Mouse (Mus musculus) MEL (cell line): ENCODE results near the gene Ift27. TPM values are rescaled to one million over a fixed set of nuclear protein-coding genes. Genes with fewer than 3 reads are reported as not detected.

Experiments used
- DNase-seq: peaks from one replicate; pipeline ENCODE4 v3.0.0; 2011; ENCODE audit warnings: low read depth, low spot score
- H3K27ac ChIP-seq: 2 replicates; pipeline ENCODE4 v1.5.1; 2012; ENCODE audit warnings: low read depth, mild to moderate bottlenecking, control low read depth, low read length, moderate library complexity; ENCODE audit not compliant: control insufficient read depth
- H3K27me3 ChIP-seq, 2 experiments: fragments of 150-350 bp in 1 of 2; sonication (generic) in 1 of 2; 2 replicates each; pipeline ENCODE4 v1.6.1; 2012; ENCODE audit warnings: low read length in 2 of 2, mild to moderate bottlenecking in 2 of 2, improper control_type of control experiment in 1 of 2, moderate library complexity in 1 of 2; ENCODE audit not compliant: insufficient read depth in 2 of 2, control insufficient read depth in 1 of 2
- H3K36me3 ChIP-seq, 2 experiments: 2 replicates each; pipeline ENCODE4 v1.6.1; 2012 to 2014; ENCODE audit warnings: low read length in 2 of 2, improper control_type of control experiment in 1 of 2, inconsistent platforms in 1 of 2, mild to moderate bottlenecking in 1 of 2; ENCODE audit not compliant: insufficient read depth in 2 of 2, control insufficient read depth in 1 of 2
- H3K4me1 ChIP-seq, 2 experiments: fragments of 150-350 bp in 1 of 2; sonication (generic) in 1 of 2; 2 replicates each; pipeline ENCODE4 v1.6.1; 2012; ENCODE audit warnings: low read length in 2 of 2, improper control_type of control experiment in 1 of 2, mild to moderate bottlenecking in 1 of 2; ENCODE audit not compliant: insufficient read depth in 2 of 2, control insufficient read depth in 1 of 2
- H3K4me3 ChIP-seq, 2 experiments: fragments of 150-350 bp in 1 of 2; sonication (generic) in 1 of 2; 2 replicates each; pipeline ENCODE4 v1.5.1; 2012; ENCODE audit warnings: low read depth in 2 of 2, low read length in 2 of 2, mild to moderate bottlenecking in 2 of 2, moderate library complexity in 2 of 2, control low read depth in 1 of 2, improper control_type of control experiment in 1 of 2; ENCODE audit not compliant: control insufficient read depth in 1 of 2, insufficient read depth in 1 of 2
- H3K79me2 ChIP-seq: 2 replicates; pipeline ENCODE4 v1.6.1; 2012; ENCODE audit warnings: mild to moderate bottlenecking, low read length, moderate library complexity; ENCODE audit not compliant: control insufficient read depth, poor library complexity, insufficient read depth
- H3K9ac ChIP-seq: 2 replicates; pipeline ENCODE4 v1.6.1; 2012; ENCODE audit warnings: low read depth, mild to moderate bottlenecking, control low read depth, low read length, moderate library complexity; ENCODE audit not compliant: control insufficient read depth, poor library complexity, severe bottlenecking
- H3K9me3 ChIP-seq: fragments of 150-350 bp; sonication (generic); replicated peaks from 2 replicates; pipeline ENCODE4 v1.6.1; 2012; ENCODE audit warnings: mild to moderate bottlenecking, low read length, improper control_type of control experiment, moderate library complexity; ENCODE audit not compliant: insufficient read depth
- CHD2 ChIP-seq: IDR thresholded peaks from 2 replicates; pipeline ENCODE4 v1.6.1; 2011; ENCODE audit warnings: low read length, improper control_type of control experiment
- CTCF ChIP-seq, 3 experiments: IDR thresholded peaks in 2 of 3; conservative IDR thresholded peaks in 1 of 3; 2 replicates each; pipeline ENCODE4 v1.5.1; 2011 to 2012; ENCODE audit warnings: low read length in 3 of 3, low read depth in 2 of 3, mild to moderate bottlenecking in 2 of 3, improper control_type of control experiment in 1 of 3, inconsistent platforms in 1 of 3, mixed read lengths in 1 of 3, moderate library complexity in 1 of 3; ENCODE audit not compliant: control insufficient read depth in 1 of 3, insufficient read depth in 1 of 3, poor library complexity in 1 of 3, severe bottlenecking in 1 of 3
- ELF1 ChIP-seq: IDR thresholded peaks from 2 replicates; pipeline ENCODE4 v1.6.1; 2014; ENCODE audit warnings: low read depth, mild to moderate bottlenecking, inconsistent platforms, low read length, improper control_type of control experiment, moderate library complexity
- EP300 ChIP-seq, 2 experiments: IDR thresholded peaks; 2 replicates each; pipeline ENCODE4 v1.6.1; 2011; ENCODE audit warnings: improper control_type of control experiment in 2 of 2, low read length in 2 of 2, low read depth in 1 of 2, mild to moderate bottlenecking in 1 of 2
- ETS1 ChIP-seq: IDR thresholded peaks from 2 replicates; pipeline ENCODE4 v1.6.1; 2012; ENCODE audit warnings: low read depth, mild to moderate bottlenecking, inconsistent platforms, low read length, improper control_type of control experiment, moderate library complexity
- HCFC1 ChIP-seq: IDR thresholded peaks from 2 replicates; pipeline ENCODE4 v1.6.1; 2012; ENCODE audit warnings: low read depth, mild to moderate bottlenecking, inconsistent platforms, low read length, improper control_type of control experiment, moderate library complexity
- JUND ChIP-seq: IDR thresholded peaks from 2 replicates; pipeline ENCODE4 v1.6.1; 2011; ENCODE audit warnings: low read depth, mild to moderate bottlenecking, improper control_type of control experiment, low read length
- MYC ChIP-seq: IDR thresholded peaks from 2 replicates; pipeline ENCODE4 v1.6.1; 2011; ENCODE audit warnings: low read depth, mild to moderate bottlenecking, low read length, improper control_type of control experiment, moderate library complexity
- NRF1 ChIP-seq: IDR thresholded peaks from 2 replicates; pipeline ENCODE4 v1.6.1; 2014; ENCODE audit warnings: low read depth, mild to moderate bottlenecking, inconsistent platforms, low read length, improper control_type of control experiment, moderate library complexity; ENCODE audit not compliant: poor library complexity, insufficient read depth, severe bottlenecking
- POLR2A ChIP-seq, 2 experiments: IDR thresholded peaks; 2 replicates each; pipeline ENCODE4 v1.6.1; 2011 to 2012; ENCODE audit warnings: low read length in 2 of 2, mild to moderate bottlenecking in 2 of 2, control low read depth in 1 of 2, improper control_type of control experiment in 1 of 2, low read depth in 1 of 2, moderate library complexity in 1 of 2; ENCODE audit not compliant: control insufficient read depth in 1 of 2, insufficient read depth in 1 of 2, poor library complexity in 1 of 2
- POLR2AphosphoS2 ChIP-seq: IDR thresholded peaks from 2 replicates; pipeline ENCODE4 v1.6.1; 2011; ENCODE audit warnings: low read length, improper control_type of control experiment
- RAD21 ChIP-seq: IDR thresholded peaks from 2 replicates; pipeline ENCODE4 v1.6.1; 2011; ENCODE audit warnings: mild to moderate bottlenecking, low read depth, low read length, improper control_type of control experiment
- SMC3 ChIP-seq: IDR thresholded peaks from 2 replicates; pipeline ENCODE4 v1.6.1; 2011; ENCODE audit warnings: low read depth, low read length, improper control_type of control experiment
- USF1 ChIP-seq: IDR thresholded peaks from 2 replicates; pipeline ENCODE4 v1.6.1; 2014; ENCODE audit warnings: low read depth, mild to moderate bottlenecking, inconsistent platforms, low read length, improper control_type of control experiment, moderate library complexity
- USF2 ChIP-seq, 2 experiments: IDR thresholded peaks; 2 replicates each; pipeline ENCODE4 v1.6.1; 2011 to 2012; ENCODE audit warnings: improper control_type of control experiment in 2 of 2, low read length in 2 of 2, borderline replicate concordance in 1 of 2, inconsistent platforms in 1 of 2, low read depth in 1 of 2, mild to moderate bottlenecking in 1 of 2; ENCODE audit not compliant: insufficient read depth in 1 of 2
- ZC3H11A ChIP-seq: IDR thresholded peaks from 2 replicates; pipeline ENCODE4 v1.6.1; 2012; ENCODE audit warnings: low read depth, mild to moderate bottlenecking, inconsistent platforms, low read length, improper control_type of control experiment
- ZMIZ1 ChIP-seq: IDR thresholded peaks from 2 replicates; pipeline ENCODE4 v1.6.1; 2012; ENCODE audit warnings: low read depth, mild to moderate bottlenecking, inconsistent platforms, low read length, improper control_type of control experiment, moderate library complexity
- ZNF384 ChIP-seq: IDR thresholded peaks from 2 replicates; pipeline ENCODE4 v1.6.1; 2012; ENCODE audit warnings: low read depth, mild to moderate bottlenecking, inconsistent platforms, low read length, improper control_type of control experiment
- polyA plus RNA-seq, 2 experiments: library from polyadenylated mRNA; stranded (reverse) in 1 of 2; unstranded in 1 of 2; fragments of >175 nt in 1 of 2; fragments of >200 nt in 1 of 2; gene quantifications; 2 replicates each; pipeline versions ENCODE4 v1.2.1 to v1.2.4; 2012; ENCODE audit warnings: low replicate concordance in 2 of 2, low read depth in 1 of 2; ENCODE audit not compliant: insufficient read length in 2 of 2, insufficient read depth in 1 of 2, missing spikeins in 1 of 2
- total RNA-seq: library from RNA; depleted of rRNA; stranded (reverse); fragments of 300-350 nt; gene quantifications from 2 replicates; pipeline ENCODE4 v1.2.3, GENCODE M21; 2012

Ift27 gene
- total and polyA plus RNA-seq, 3 experiments = 10.4 to 18.0 TPM; not detected in 1

DNA sequence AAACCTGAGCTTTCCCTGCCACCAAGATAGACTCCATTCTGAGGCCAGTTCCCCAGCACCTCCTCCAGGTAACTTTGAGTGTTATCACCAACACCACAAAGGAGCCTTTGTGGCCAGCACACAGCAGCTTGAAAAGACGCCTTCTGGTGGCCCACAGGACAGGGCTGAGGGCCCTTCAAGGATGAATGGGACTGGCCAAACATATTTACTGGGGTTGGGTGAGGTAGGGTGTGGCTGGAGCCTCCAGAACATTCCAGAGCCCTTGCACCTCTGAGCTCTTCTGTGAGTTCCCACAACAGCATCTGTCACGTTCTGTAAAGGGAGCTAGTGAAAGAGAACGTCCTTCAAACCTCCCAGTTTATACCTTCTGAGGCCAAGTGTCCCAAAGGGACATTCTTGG, 5.9 kb upstream of the Ift27 start:
- Histone ChIP-seq H3K27ac (no peak overlapping the region), H3K4me3 (no peak overlapping the region), H3K4me1 (peaks cover 0 to 8% of the 10 kb centered on the region in 2 experiments; a peak in 3 of 4 replicates), H3K9me3 (no peaks in the 10 kb centered on the region)
- no peak for TF ChIP-seq NRF1
- TF ChIP-seq ZMIZ1 = no peak
- no peak for TF ChIP-seq ETS1
- no peak for TF ChIP-seq CHD2
- no peak for TF ChIP-seq USF2 (IDR thresholded peaks at IDR 0.05; ENCODE audit: borderline replicate concordance in 1 of 2, insufficient read depth in 1 of 2, low read depth in 1 of 2, low read length in 2 of 2)
- TF ChIP-seq EP300 (IDR thresholded peaks at IDR 0.05; ENCODE audit: low read depth in 1 of 2, low read length in 2 of 2) = no peak
- TF ChIP-seq HCFC1 = no peak
- TF ChIP-seq USF1 = no peak
- TF ChIP-seq JUND = no peak
- TF ChIP-seq SMC3 = no peak
- TF ChIP-seq ELF1 = no peak
- no peak for TF ChIP-seq MYC
- no peak for TF ChIP-seq POLR2AphosphoS2
- no peak for TF ChIP-seq POLR2A (IDR thresholded peaks at IDR 0.05; ENCODE audit: control insufficient read depth in 1 of 2, insufficient read depth in 1 of 2, low read depth in 1 of 2, low read length in 2 of 2, poor library complexity in 1 of 2)
- TF ChIP-seq, all 39 proteins: peak for 0
- Histone ChIP-seq H3K27me3 (peaks cover 0 to 2% of the 10 kb centered on the region in 2 experiments; a peak in 2 of 4 replicates), H3K9ac (no peak overlapping the region), H3K79me2 (no peaks in the 10 kb centered on the region), H3K36me3 (no peaks in the 10 kb centered on the region)
- DNase-seq = no peak

DNA sequence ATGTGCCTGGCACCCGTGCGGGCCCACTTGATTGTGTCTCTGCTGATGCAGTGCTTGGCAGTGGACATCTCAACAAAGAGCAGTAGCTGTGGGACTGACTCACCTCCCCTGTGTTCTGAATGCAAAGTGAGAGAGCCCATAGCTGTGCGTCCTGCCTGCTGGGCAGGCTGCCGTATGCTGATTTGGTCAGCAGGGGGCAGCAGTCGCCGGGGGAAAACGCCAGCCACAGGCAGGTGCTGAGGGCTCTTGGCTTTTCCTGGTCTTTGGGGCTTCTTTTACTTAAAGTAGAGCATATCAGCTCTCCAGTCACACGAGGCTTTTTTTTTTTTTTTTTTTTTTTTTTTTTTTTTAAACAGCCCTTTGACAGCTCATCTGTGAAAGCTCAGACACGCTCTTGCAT, 4.5 kb upstream of the Ift27 start:
- peaks cover 2% of the 10 kb centered on the region; the same call in 1 of the 2 replicates for H3K79me2 ChIP-seq
- H3K9ac ChIP-seq = no peak overlapping the region
- no peaks in the 10 kb centered on the region for H3K9me3 ChIP-seq
- H3K36me3 ChIP-seq = no peaks in the 10 kb centered on the region
- TF ChIP-seq ZC3H11A (peak; percentile 62; the same call in 1 of the 2 replicates), RAD21 (peak; percentile 74), ZNF384 (peak; percentile 89), ZMIZ1 (no peak), SMC3 (peak; percentile 75), CTCF (IDR thresholded peaks at IDR 0.05 in 2 of 3, conservative IDR thresholded peaks at IDR 0.05 in 1 of 3; ENCODE audit: control insufficient read depth in 1 of 3, insufficient read depth in 1 of 3, low read depth in 2 of 3, low read length in 3 of 3, poor library complexity in 1 of 3, severe bottlenecking in 1 of 3) (peak; percentile 80 to 97 (median 88))
- TF ChIP-seq, all 39 proteins: peak for 5
- no peak overlapping the region for H3K4me3 ChIP-seq
- H3K27ac ChIP-seq = no peak overlapping the region
- H3K4me1 ChIP-seq = peaks cover 0 to 9% of the 10 kb centered on the region in 2 experiments; a peak in 3 of 4 replicates
- peaks cover 0 to 2% of the 10 kb centered on the region in 2 experiments; a peak in 2 of 4 replicates for H3K27me3 ChIP-seq
- peak; percentile 74 for DNase-seq
